Mouse (Mus musculus): Measurements from ENCODE around the gene Celf2. TPM values are rescaled to one million over a fixed set of nuclear protein-coding genes. Genes with fewer than 3 reads are reported as not detected.

The Celf2 gene
- polyA plus RNA-seq, 1 experiment from 2014 or later: 51.0 TPM

DNA sequence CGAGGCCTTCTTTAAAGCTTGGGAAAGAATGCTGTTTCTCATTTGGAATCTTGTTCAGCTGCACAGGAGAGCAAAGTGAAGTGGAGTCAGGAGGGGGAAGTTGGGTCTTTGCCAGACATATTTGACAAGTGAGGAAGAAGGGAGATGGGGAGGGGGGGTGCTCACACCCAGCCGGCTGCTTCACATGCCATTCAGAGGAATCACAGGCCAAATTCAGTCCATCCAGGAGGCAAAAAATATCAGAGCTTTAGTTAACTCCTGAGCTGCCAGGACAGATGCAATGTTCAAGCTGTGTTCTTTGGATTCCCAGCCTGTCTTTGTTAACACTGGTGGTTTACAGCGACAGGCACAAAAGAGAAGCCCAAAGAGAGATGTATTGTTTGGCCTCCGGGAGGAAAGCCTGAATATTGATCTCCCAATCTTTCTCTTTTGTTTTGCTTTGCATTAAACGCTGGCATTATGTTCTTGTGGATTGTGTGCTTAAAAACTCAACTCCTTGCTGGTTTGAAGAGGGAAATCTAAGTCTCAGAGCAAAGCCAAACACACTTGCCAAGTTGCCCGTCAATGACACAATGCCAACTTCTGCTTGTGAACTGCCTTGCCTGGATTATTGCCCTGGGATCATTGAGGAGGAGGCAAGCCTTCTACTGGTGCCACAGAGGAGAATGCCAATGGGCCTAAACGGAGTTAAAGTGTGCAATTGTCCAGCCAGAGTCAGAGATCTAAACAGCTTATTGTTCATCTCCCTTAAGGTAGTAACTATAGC lies 420.1 kb downstream of the Celf2 start:
- H3K27me3 ChIP-seq (ENCODE audit: control insufficient read depth, insufficient read depth, low read length): no peaks in the 10 kb centered on the region
- H3K4me2 ChIP-seq: peak overlapping the region; percentile 10
- 24% methylated on average over 7 of the region's 7 CpGs for WGBS (ENCODE audit: insufficient replicate concordance)
- peak overlapping the region; percentile 82 for H3K27ac ChIP-seq (ENCODE audit: low read depth, low read length)
- H3K36me3 ChIP-seq (ENCODE audit: control insufficient read depth, insufficient read depth, low read length): no peaks in the 10 kb centered on the region
- no peak overlapping the region for H3K4me3 ChIP-seq (ENCODE audit: low read depth, low read length)
- H3K9ac ChIP-seq (ENCODE audit: low read depth, low read length): no peak overlapping the region
- no peaks in the 10 kb centered on the region for H3K9me3 ChIP-seq (replicated peaks; ENCODE audit: control insufficient read depth, low read length)
- ATAC-seq (replicated peaks; ENCODE audit: insufficient number of reproducible peaks, low FRiP score, low TSS enrichment): peak; percentile 84
- peaks cover 8% of the 10 kb centered on the region for H3K4me1 ChIP-seq (ENCODE audit: control insufficient read depth, insufficient read depth, low read length)

DNA sequence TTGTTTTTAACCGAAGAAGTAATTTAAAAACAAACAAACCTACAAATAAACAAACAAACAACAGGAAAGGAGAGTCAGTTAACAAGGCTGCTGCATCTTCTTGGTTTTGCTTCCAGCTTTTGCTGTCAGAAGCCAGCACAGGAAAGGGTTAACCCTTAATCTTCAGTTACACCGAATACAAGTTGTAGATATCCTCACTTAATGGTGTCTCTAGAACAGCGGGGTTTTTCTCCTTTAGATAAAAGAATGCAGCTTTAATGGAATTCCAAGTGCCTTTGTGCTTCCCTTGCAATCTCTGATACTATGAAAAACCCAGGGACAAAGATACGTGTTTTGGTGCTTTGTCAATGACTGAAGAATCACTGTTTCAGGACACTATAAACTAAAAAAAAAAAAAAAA lies 420.8 kb downstream of the Celf2 start:
- 15% methylated on average over 4 of the region's 4 CpGs for WGBS (ENCODE audit: insufficient replicate concordance)

DNA sequence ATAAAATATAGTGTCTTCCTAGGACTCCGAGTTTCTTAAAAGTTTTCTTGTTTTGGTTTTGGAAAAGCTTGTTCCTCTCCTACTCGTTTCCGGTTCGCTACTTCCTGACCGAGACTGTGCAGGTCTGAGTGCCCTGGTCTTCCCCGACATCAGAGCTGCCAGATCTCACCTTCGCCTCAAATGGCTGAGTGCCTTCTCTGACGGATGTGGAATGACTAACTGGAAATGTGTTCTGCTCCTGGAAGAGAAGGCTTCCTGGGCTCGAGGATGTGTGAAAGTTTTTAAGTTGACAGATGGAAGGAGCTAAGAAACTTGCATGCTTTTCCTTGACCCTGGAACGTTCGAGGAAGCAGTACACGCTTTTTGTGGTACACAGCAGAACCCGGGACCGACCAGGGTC lies 421.9 kb downstream of the Celf2 start:
- H3K9me3 ChIP-seq (replicated peaks; ENCODE audit: control insufficient read depth, low read length): no peaks in the 10 kb centered on the region
- H3K27me3 ChIP-seq (ENCODE audit: control insufficient read depth, insufficient read depth, low read length): no peaks in the 10 kb centered on the region
- WGBS (ENCODE audit: insufficient replicate concordance): 52% methylated on average over 14 of the region's 14 CpGs
- no peak overlapping the region for H3K27ac ChIP-seq (ENCODE audit: low read depth, low read length)
- no peak overlapping the region for H3K9ac ChIP-seq (ENCODE audit: low read depth, low read length)
- no peak for ATAC-seq (replicated peaks; ENCODE audit: insufficient number of reproducible peaks, low FRiP score, low TSS enrichment)
- peaks cover 16% of the 10 kb centered on the region for H3K4me1 ChIP-seq (ENCODE audit: control insufficient read depth, insufficient read depth, low read length)
- no peak overlapping the region for H3K4me2 ChIP-seq
- no peaks in the 10 kb centered on the region for H3K36me3 ChIP-seq (ENCODE audit: control insufficient read depth, insufficient read depth, low read length)
- H3K4me3 ChIP-seq (ENCODE audit: low read depth, low read length): no peak overlapping the region

More for the DNA sequence above, 420.8 kb downstream of the Celf2 start:
- H3K4me2 ChIP-seq: peak overlapping the region; percentile 10; the same call in 1 of the 2 replicates
- no peaks in the 10 kb centered on the region for H3K27me3 ChIP-seq (ENCODE audit: control insufficient read depth, insufficient read depth, low read length)
- H3K9ac ChIP-seq (ENCODE audit: low read depth, low read length): 0 out of 2 replicates have a peak overlapping the region, but pooled peaks have one; percentile 22
- H3K27ac ChIP-seq (ENCODE audit: low read depth, low read length): peak overlapping the region; percentile 82
- ATAC-seq (replicated peaks; ENCODE audit: insufficient number of reproducible peaks, low FRiP score, low TSS enrichment): no peak
- no peaks in the 10 kb centered on the region for H3K36me3 ChIP-seq (ENCODE audit: control insufficient read depth, insufficient read depth, low read length)
- no peaks in the 10 kb centered on the region for H3K9me3 ChIP-seq (replicated peaks; ENCODE audit: control insufficient read depth, low read length)
- H3K4me1 ChIP-seq (ENCODE audit: control insufficient read depth, insufficient read depth, low read length): peaks cover 8% of the 10 kb centered on the region
- no peak overlapping the region for H3K4me3 ChIP-seq (ENCODE audit: low read depth, low read length)

DNA sequence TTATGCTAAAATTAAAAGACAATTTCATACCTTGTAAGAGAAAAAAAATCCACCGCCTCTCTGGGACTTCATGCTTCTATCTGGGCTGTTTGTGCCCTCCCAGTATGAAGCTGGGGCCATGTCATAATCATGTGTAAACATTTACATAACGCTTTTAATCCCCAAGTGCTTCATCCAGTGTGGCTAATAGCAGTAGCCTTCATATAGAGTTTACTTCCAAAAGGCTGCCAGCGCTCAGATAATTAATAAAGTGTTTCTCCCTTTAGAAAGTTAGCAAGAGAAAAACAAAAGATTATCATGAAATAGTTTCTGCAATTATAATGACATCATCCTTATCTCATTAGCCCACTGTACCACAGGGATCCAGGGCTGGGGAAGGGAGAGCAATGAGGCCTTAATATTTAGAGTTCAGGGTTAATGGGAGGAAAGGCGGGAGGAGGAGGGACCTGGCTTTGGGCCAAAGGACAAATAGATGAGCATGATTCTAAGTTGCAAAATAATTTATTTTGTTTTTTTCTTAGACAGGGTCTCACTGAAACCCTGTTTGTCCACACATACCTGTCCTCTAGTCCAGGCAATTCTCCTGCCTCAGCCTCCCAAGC lies 425.8 kb downstream of the Celf2 start:
- Histone ChIP-seq H3K9me3 (replicated peaks; ENCODE audit: control insufficient read depth, low read length) (no peaks in the 10 kb centered on the region), H3K4me3 (ENCODE audit: low read depth, low read length) (no peak overlapping the region), H3K4me2 (no peak overlapping the region), H3K36me3 (ENCODE audit: control insufficient read depth, insufficient read depth, low read length) (no peaks in the 10 kb centered on the region), H3K9ac (ENCODE audit: low read depth, low read length) (no peak overlapping the region), H3K4me1 (ENCODE audit: control insufficient read depth, insufficient read depth, low read length) (peaks cover 23% of the 10 kb centered on the region), H3K27me3 (ENCODE audit: control insufficient read depth, insufficient read depth, low read length) (no peaks in the 10 kb centered on the region), H3K27ac (ENCODE audit: low read depth, low read length) (no peak overlapping the region)
- 73% methylated on average over 4 of the region's 4 CpGs for WGBS (ENCODE audit: insufficient replicate concordance)
- no peak for ATAC-seq (replicated peaks; ENCODE audit: insufficient number of reproducible peaks, low FRiP score, low TSS enrichment)

DNA sequence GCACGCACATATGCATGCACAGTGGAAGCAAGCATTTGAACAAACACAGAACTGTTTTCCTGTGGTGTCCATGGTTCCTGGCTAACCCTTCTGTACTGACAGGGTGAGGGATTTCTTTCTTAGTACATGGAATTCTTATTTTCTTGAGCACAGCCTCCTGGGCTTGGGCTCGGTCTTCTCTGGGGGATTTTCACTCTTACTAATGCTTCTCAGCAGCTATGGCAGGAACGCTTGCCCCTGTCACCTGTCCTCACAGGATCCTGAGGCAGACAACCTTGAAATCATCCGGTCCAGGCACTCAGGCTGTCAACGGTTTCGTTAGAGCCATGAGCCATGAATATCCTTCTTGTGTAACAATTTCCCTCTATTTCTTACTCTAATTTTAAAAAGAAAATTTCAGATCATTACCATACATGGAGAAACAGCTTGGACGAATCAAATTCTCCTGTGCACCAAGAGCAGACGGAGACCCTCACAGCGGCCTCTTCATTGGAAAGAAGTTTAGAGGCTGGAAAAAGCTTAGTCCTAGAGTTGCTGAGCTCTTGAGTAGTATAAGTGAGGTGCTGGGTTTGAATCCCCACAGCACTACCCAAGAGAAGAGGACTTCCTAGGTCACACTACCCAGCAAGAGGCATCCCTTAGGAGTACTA lies 426.9 kb downstream of the Celf2 start:
- Histone ChIP-seq H3K4me1 (ENCODE audit: control insufficient read depth, insufficient read depth, low read length) (peaks cover 21% of the 10 kb centered on the region), H3K27me3 (ENCODE audit: control insufficient read depth, insufficient read depth, low read length) (no peaks in the 10 kb centered on the region), H3K9me3 (replicated peaks; ENCODE audit: control insufficient read depth, low read length) (0 out of 2 replicates have a peak, but pooled peaks cover under 1% of the 10 kb centered on the region), H3K4me2 (no peak overlapping the region), H3K36me3 (ENCODE audit: control insufficient read depth, insufficient read depth, low read length) (no peaks in the 10 kb centered on the region; the same call in 1 of the 2 replicates), H3K27ac (ENCODE audit: low read depth, low read length) (peak overlapping the region; percentile 96), H3K9ac (ENCODE audit: low read depth, low read length) (peak overlapping the region; percentile 36; the same call in 1 of the 2 replicates), H3K4me3 (ENCODE audit: low read depth, low read length) (no peak overlapping the region)
- 61% methylated on average over 9 of the region's 9 CpGs for WGBS (ENCODE audit: insufficient replicate concordance)
- no peak for ATAC-seq (replicated peaks; ENCODE audit: insufficient number of reproducible peaks, low FRiP score, low TSS enrichment)

DNA sequence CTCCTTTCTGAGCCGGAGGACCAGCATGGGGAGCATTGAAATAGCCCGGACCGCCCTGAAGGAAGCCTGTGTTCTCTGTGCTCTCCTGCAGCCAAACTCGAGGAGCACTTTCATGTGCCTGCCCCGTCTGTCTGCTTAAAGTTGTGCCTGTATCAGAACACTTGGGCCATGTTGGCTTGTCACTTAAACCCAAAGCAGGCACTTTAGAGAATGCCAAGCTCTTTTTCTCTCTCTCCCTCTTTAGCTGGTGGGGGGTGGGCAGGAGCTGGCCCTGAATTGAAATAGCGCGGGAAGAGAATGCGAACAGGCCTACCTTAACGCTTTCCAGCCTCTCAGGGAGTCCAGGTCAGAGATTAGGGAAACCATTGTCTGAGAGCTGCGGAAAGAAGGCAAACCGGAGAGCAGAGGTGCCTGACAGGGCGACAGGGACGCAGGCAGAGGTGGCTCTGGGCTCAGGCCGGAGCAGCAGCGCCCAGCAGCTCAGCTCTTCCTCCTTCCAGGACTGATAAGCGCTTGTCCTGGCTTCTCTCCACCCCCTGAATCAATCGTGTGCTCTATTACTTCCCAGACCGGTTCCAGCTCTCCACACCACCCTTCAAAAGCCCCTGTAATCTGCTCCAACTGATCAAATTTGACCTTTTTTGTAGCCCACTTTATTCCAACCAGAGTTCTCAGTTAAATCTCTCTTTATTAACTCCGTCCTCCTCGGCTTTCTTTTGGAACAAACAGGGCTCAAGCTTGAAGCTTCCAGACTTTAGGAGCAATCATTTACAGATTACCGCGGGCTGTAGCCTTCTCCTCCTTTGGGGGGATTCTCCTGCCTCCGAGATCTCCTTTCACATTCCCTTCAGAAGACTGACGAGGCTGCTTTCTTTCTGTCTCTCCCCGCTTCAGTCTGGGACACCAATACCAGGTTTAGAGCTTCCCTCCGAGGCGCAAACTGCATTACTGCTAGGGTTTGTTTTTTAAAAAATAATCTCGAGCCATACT lies 428.3 kb downstream of the Celf2 start:
- Histone ChIP-seq H3K27ac (ENCODE audit: low read depth, low read length) (peak overlapping the region; percentile 96), H3K4me3 (ENCODE audit: low read depth, low read length) (peak overlapping the region; percentile 51), H3K9me3 (replicated peaks; ENCODE audit: control insufficient read depth, low read length) (peaks cover 7% of the 10 kb centered on the region; the same call in 1 of the 2 replicates), H3K9ac (ENCODE audit: low read depth, low read length) (peak overlapping the region; percentile 80), H3K36me3 (ENCODE audit: control insufficient read depth, insufficient read depth, low read length) (peaks cover 5% of the 10 kb centered on the region), H3K27me3 (ENCODE audit: control insufficient read depth, insufficient read depth, low read length) (no peaks in the 10 kb centered on the region), H3K4me1 (ENCODE audit: control insufficient read depth, insufficient read depth, low read length) (peaks cover 21% of the 10 kb centered on the region), H3K4me2 (peak overlapping the region; percentile 70)
- ATAC-seq (replicated peaks; ENCODE audit: insufficient number of reproducible peaks, low FRiP score, low TSS enrichment): peak; percentile 60
- 6% methylated on average over 28 of the region's 28 CpGs for WGBS (ENCODE audit: insufficient replicate concordance)

DNA sequence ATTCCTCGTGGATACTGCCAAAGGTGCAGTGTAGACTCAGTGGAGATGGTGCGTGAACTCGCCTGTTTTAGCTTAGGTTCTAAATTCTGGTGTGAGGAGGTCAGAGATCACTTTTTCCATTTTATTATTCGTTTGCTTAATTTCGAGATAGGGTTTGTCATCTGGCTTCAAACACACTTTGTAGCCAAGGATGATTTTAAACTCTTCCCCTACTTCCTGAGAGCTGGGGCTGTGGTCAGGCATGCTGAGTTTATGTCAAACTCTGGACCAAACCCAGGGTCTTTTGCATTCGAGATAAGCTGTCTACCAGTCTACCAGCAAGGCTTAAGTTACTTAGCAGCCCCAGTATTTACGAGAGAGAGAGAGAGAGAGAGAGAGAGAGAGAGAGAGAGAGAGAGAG lies 429.3 kb downstream of the Celf2 start:
- Histone ChIP-seq H3K36me3 (ENCODE audit: control insufficient read depth, insufficient read depth, low read length) (peaks cover 5% of the 10 kb centered on the region), H3K27me3 (ENCODE audit: control insufficient read depth, insufficient read depth, low read length) (no peaks in the 10 kb centered on the region), H3K9me3 (replicated peaks; ENCODE audit: control insufficient read depth, low read length) (peaks cover 10% of the 10 kb centered on the region), H3K9ac (ENCODE audit: low read depth, low read length) (no peak overlapping the region; the same call in 1 of the 2 replicates), H3K4me3 (ENCODE audit: low read depth, low read length) (peak overlapping the region; percentile 51), H3K4me2 (peak overlapping the region; percentile 70), H3K4me1 (ENCODE audit: control insufficient read depth, insufficient read depth, low read length) (peaks cover 21% of the 10 kb centered on the region), H3K27ac (ENCODE audit: low read depth, low read length) (peak overlapping the region; percentile 96)
- WGBS (ENCODE audit: insufficient replicate concordance): 49% methylated on average over 7 of the region's 7 CpGs
- ATAC-seq (replicated peaks; ENCODE audit: insufficient number of reproducible peaks, low FRiP score, low TSS enrichment): no peak

DNA sequence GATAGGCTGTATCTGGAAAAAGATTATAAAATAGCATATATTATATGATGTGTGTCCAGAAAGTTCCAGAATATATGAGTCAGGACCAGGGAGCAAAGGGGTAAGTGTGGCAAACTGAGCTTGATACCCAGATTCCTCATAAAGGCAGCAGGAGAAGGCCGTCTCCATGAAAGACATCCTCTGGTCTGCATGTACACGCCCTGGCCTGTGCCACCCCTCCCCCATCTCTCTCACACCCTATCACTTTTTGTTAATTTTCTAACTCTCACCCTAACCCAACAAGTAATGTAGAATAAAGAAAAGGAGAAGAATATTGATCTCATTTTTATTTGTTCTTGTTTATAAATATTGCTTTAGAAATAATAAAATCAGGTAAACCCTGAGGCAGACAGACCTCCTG lies 430.0 kb downstream of the Celf2 start:
- H3K9ac ChIP-seq (ENCODE audit: low read depth, low read length): no peak overlapping the region
- peaks cover 21% of the 10 kb centered on the region for H3K4me1 ChIP-seq (ENCODE audit: control insufficient read depth, insufficient read depth, low read length)
- WGBS (ENCODE audit: insufficient replicate concordance): 61% methylated on average over 2 of the region's 2 CpGs
- ATAC-seq (replicated peaks; ENCODE audit: insufficient number of reproducible peaks, low FRiP score, low TSS enrichment): no peak
- no peaks in the 10 kb centered on the region for H3K27me3 ChIP-seq (ENCODE audit: control insufficient read depth, insufficient read depth, low read length)
- no peak overlapping the region for H3K4me3 ChIP-seq (ENCODE audit: low read depth, low read length)
- peak overlapping the region; percentile 70 for H3K4me2 ChIP-seq
- H3K9me3 ChIP-seq (replicated peaks; ENCODE audit: control insufficient read depth, low read length): peaks cover 10% of the 10 kb centered on the region
- H3K27ac ChIP-seq (ENCODE audit: low read depth, low read length): no peak overlapping the region
- H3K36me3 ChIP-seq (ENCODE audit: control insufficient read depth, insufficient read depth, low read length): peaks cover 5% of the 10 kb centered on the region
